Mouse (Mus musculus): ENCODE measurements around the gene Ank2.

The Ank2 gene

GRCm38 (mm10) chr3:127498742-127499400 is at the start of gene Ank2:
Gene Ank2, minus strand, starts transcription at chr3:127499350.
- TF ChIP-seq GATA4 (IDR thresholded peaks at IDR 0.05; ENCODE audit: insufficient replicate concordance, low read length): no peak

GRCm38 (mm10) chr3:127547882-127548281 is 48.7 kb upstream of the Ank2 start:
- no peak for TF ChIP-seq GATA4 (IDR thresholded peaks at IDR 0.05; ENCODE audit: insufficient replicate concordance, low read length)

GRCm38 (mm10) chr3:127544610-127545121 is 45.5 kb upstream of the Ank2 start:
- no peak for TF ChIP-seq GATA4 (IDR thresholded peaks at IDR 0.05; ENCODE audit: insufficient replicate concordance, low read length)

- no peak for TF ChIP-seq GATA4 (IDR thresholded peaks at IDR 0.05; ENCODE audit: insufficient replicate concordance, low read length)
These were observed 44.8 kb upstream of the Ank2 start for GRCm38 (mm10) chr3:127543976-127544375.

- no peak for TF ChIP-seq GATA4 (IDR thresholded peaks at IDR 0.05; ENCODE audit: insufficient replicate concordance, low read length)
These were observed 40.0 kb upstream of the Ank2 start for GRCm38 (mm10) chr3:127539193-127539592.

- TF ChIP-seq GATA4 (IDR thresholded peaks at IDR 0.05; ENCODE audit: insufficient replicate concordance, low read length): no peak
These were observed 31.1 kb upstream of the Ank2 start for GRCm38 (mm10) chr3:127530293-127530692.

GRCm38 (mm10) chr3:127529824-127530223 is 30.7 kb upstream of the Ank2 start:
- no peak for TF ChIP-seq GATA4 (IDR thresholded peaks at IDR 0.05; ENCODE audit: insufficient replicate concordance, low read length)

- no peak for TF ChIP-seq GATA4 (IDR thresholded peaks at IDR 0.05; ENCODE audit: insufficient replicate concordance, low read length)
These were observed 30.1 kb upstream of the Ank2 start for GRCm38 (mm10) chr3:127529210-127529609.

GRCm38 (mm10) chr3:127527465-127528034 is 28.4 kb upstream of the Ank2 start:
- TF ChIP-seq GATA4 (IDR thresholded peaks at IDR 0.05; ENCODE audit: insufficient replicate concordance, low read length): no peak

GRCm38 (mm10) chr3:127525188-127525819 is 26.2 kb upstream of the Ank2 start:
- no peak for TF ChIP-seq GATA4 (IDR thresholded peaks at IDR 0.05; ENCODE audit: insufficient replicate concordance, low read length)

- TF ChIP-seq GATA4 (IDR thresholded peaks at IDR 0.05; ENCODE audit: insufficient replicate concordance, low read length): no peak
These were observed 22.0 kb upstream of the Ank2 start for GRCm38 (mm10) chr3:127521156-127521555.

GRCm38 (mm10) chr3:127520300-127520699 is 21.1 kb upstream of the Ank2 start:
- no peak for TF ChIP-seq GATA4 (IDR thresholded peaks at IDR 0.05; ENCODE audit: insufficient replicate concordance, low read length)

- no peak for TF ChIP-seq GATA4 (IDR thresholded peaks at IDR 0.05; ENCODE audit: insufficient replicate concordance, low read length)
These were observed 16.1 kb upstream of the Ank2 start for GRCm38 (mm10) chr3:127515251-127515650.

GRCm38 (mm10) chr3:127513699-127514098 is 14.5 kb upstream of the Ank2 start:
- no peak for TF ChIP-seq GATA4 (IDR thresholded peaks at IDR 0.05; ENCODE audit: insufficient replicate concordance, low read length)

GRCm38 (mm10) chr3:127512794-127513335 is 13.7 kb upstream of the Ank2 start:
- no peak for TF ChIP-seq GATA4 (IDR thresholded peaks at IDR 0.05; ENCODE audit: insufficient replicate concordance, low read length)

All from liver, adult (tissue).